Mouse (Mus musculus) myocyte (in vitro differentiated cells): ENCODE measurements at regions not wholly inside any gene's neighbourhood (a gene's known extent, or its start where the extent isn't known, plus 50 kb on each side); places are given as distances from the start of the nearest gene placed in this dataset.

Experiments used
- H3K27me3 ChIP-seq: one replicate; pipeline ENCODE4 v1.6.1; 2011; ENCODE audit not compliant: control insufficient read depth, insufficient read depth, insufficient read length
- H3K36me3 ChIP-seq: one replicate; pipeline ENCODE4 v1.6.1; 2011; ENCODE audit not compliant: control insufficient read depth, insufficient read depth
- H3K4me2 ChIP-seq: one replicate; pipeline ENCODE4 v1.6.1; 2011; ENCODE audit warnings: low read depth, control low read depth
- H3K4me3 ChIP-seq: one replicate; pipeline ENCODE4 v1.5.1; 2011; ENCODE audit warnings: mild to moderate bottlenecking, control low read depth, moderate library complexity
- H3K79me2 ChIP-seq: one replicate; pipeline ENCODE4 v1.6.1; 2011; ENCODE audit not compliant: control insufficient read depth, insufficient read depth
- H3ac ChIP-seq: one replicate; pipeline ENCODE4 v1.6.1; 2011; ENCODE audit not compliant: control insufficient read depth, insufficient read length
- CEBPB ChIP-seq: IDR thresholded peaks from 2 replicates; pipeline ENCODE4 v1.6.1; 2011; ENCODE audit warnings: mild to moderate bottlenecking, moderate library complexity; ENCODE audit not compliant: poor library complexity, insufficient read depth, severe bottlenecking
- E2F4 ChIP-seq: IDR thresholded peaks from one replicate; pipeline ENCODE4 v1.6.1; 2011; ENCODE audit warnings: mild to moderate bottlenecking, control low read depth, moderate library complexity; ENCODE audit not compliant: insufficient read depth
- MAX ChIP-seq: IDR thresholded peaks from one replicate; pipeline ENCODE4 v1.6.1; 2011; ENCODE audit warnings: low read depth, mild to moderate bottlenecking, control low read depth
- MYOD1 ChIP-seq, 3 experiments: IDR thresholded peaks; one replicate each; pipeline ENCODE4 v1.6.1; 2011; ENCODE audit warnings: control low read depth in 2 of 3, low read depth in 2 of 3, mild to moderate bottlenecking in 2 of 3, moderate library complexity in 1 of 3; ENCODE audit not compliant: insufficient read length in 2 of 3, control insufficient read depth in 1 of 3
- MYOG ChIP-seq, 3 experiments: IDR thresholded peaks; one replicate each; pipeline ENCODE4 v1.6.1; 2011; ENCODE audit warnings: control low read depth in 2 of 3, low read depth in 2 of 3, mild to moderate bottlenecking in 2 of 3; ENCODE audit not compliant: insufficient read length in 2 of 3, control insufficient read depth in 1 of 3, insufficient read depth in 1 of 3
- POLR2A ChIP-seq: IDR thresholded peaks from one replicate; pipeline ENCODE4 v1.6.1; 2011; ENCODE audit warnings: low read depth, mild to moderate bottlenecking, control low read depth, moderate library complexity; ENCODE audit not compliant: insufficient read length
- POLR2AphosphoS2 ChIP-seq: IDR thresholded peaks from one replicate; pipeline ENCODE4 v1.6.1; 2011; ENCODE audit warnings: low read depth, control low read depth; ENCODE audit not compliant: insufficient read length
- REST ChIP-seq: IDR thresholded peaks from one replicate; pipeline ENCODE4 v1.6.1; 2011; ENCODE audit warnings: mild to moderate bottlenecking, control low read depth, moderate library complexity; ENCODE audit not compliant: insufficient read depth, insufficient read length
- SRF ChIP-seq: IDR thresholded peaks from one replicate; pipeline ENCODE4 v1.6.1; 2011; ENCODE audit warnings: low read depth; ENCODE audit not compliant: control insufficient read depth, insufficient read length
- TCF12 ChIP-seq: IDR thresholded peaks from one replicate; pipeline ENCODE4 v1.6.1; 2011; ENCODE audit warnings: mild to moderate bottlenecking, control low read depth; ENCODE audit not compliant: poor library complexity, insufficient read depth, severe bottlenecking
- TCF3 ChIP-seq: IDR thresholded peaks from one replicate; pipeline ENCODE4 v1.6.1; 2011; ENCODE audit warnings: low read depth, control low read depth; ENCODE audit not compliant: insufficient read length
- USF1 ChIP-seq: IDR thresholded peaks from one replicate; pipeline ENCODE4 v1.6.1; 2011; ENCODE audit warnings: low read depth, mild to moderate bottlenecking, control low read depth, moderate library complexity

DNA sequence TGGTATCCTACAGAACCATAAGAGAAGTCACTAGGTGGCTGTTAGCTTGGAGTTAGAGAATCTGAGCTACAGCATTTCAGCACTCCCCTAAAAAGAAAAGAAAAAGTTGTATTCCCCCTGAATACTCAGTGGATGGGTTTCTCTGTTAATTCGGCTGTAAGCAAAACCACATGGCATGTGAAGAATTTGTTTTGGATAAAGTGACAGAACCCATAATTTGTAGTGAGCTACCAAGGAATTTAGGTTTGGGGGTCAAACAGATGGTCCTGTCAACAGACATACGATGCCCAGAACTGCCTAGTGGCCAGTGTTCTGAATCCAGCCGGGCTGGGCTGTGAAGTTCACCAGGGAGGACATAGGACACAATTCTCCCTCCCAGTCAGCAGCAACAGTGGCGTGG, 358.0 kb upstream of the Kazn start:
- no peak for TF ChIP-seq SRF
- TF ChIP-seq MYOD1 (IDR thresholded peaks at IDR 0.05; ENCODE audit: control insufficient read depth in 1 of 3, insufficient read length in 2 of 3, low read depth in 2 of 3): no peak
- TF ChIP-seq MYOG (IDR thresholded peaks at IDR 0.05; ENCODE audit: control insufficient read depth in 1 of 3, insufficient read depth in 1 of 3, insufficient read length in 2 of 3, low read depth in 2 of 3): no peak
- TF ChIP-seq TCF3: no peak
- TF ChIP-seq MAX: no peak
- TF ChIP-seq REST: no peak
- no peak for TF ChIP-seq POLR2A
- no peak for TF ChIP-seq CEBPB
- no peak for TF ChIP-seq USF1
- TF ChIP-seq E2F4: no peak
- no peak overlapping the region for H3K4me3 ChIP-seq
- H3K79me2 ChIP-seq: no peaks in the 10 kb centered on the region
- H3K4me2 ChIP-seq: no peak overlapping the region
- H3ac ChIP-seq: no peak overlapping the region
- no peaks in the 10 kb centered on the region for H3K27me3 ChIP-seq
- no peaks in the 10 kb centered on the region for H3K36me3 ChIP-seq

DNA sequence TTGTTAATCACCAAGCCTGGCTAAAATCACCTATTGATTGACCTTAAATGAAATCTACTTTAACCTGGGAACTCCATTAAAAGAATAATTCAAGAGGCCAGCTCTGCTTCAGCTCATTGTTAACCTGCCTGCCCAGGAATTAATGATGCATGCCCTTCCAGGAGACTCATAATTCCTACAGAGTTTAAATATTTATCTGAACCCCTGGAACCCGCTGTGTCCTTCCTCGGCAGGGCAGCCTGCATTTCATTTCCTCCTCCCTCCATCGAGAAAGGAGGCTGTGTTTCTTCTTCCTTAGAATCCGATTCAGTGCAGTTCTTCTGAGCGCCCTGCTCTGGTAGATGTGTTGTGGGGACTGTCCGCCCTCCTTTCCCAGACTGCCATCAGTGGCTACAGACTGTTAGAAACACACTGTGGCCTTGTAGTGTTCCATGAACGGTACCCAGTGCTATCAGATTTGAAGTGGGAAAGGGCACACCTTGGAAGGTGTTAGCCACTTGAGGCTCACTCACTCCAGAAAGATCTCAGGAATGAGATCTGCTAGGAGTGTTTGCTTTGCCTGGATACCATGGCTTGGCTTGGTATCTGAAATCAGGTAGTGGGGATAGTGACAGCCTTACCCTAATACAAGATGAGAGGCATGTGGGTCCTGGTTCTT, 350.0 kb upstream of the Kazn start:
- Histone ChIP-seq H3K27me3 (no peaks in the 10 kb centered on the region), H3ac (no peak overlapping the region), H3K79me2 (no peaks in the 10 kb centered on the region), H3K4me2 (no peak overlapping the region), H3K4me3 (no peak overlapping the region), H3K36me3 (no peaks in the 10 kb centered on the region)
- TF ChIP-seq TCF3 (no peak), REST (no peak), CEBPB (no peak), USF1 (no peak), SRF (no peak), TCF12 (no peak), E2F4 (no peak), MAX (no peak), POLR2AphosphoS2 (no peak), MYOG (IDR thresholded peaks at IDR 0.05; ENCODE audit: control insufficient read depth in 1 of 3, insufficient read depth in 1 of 3, insufficient read length in 2 of 3, low read depth in 2 of 3) (no peak)

DNA sequence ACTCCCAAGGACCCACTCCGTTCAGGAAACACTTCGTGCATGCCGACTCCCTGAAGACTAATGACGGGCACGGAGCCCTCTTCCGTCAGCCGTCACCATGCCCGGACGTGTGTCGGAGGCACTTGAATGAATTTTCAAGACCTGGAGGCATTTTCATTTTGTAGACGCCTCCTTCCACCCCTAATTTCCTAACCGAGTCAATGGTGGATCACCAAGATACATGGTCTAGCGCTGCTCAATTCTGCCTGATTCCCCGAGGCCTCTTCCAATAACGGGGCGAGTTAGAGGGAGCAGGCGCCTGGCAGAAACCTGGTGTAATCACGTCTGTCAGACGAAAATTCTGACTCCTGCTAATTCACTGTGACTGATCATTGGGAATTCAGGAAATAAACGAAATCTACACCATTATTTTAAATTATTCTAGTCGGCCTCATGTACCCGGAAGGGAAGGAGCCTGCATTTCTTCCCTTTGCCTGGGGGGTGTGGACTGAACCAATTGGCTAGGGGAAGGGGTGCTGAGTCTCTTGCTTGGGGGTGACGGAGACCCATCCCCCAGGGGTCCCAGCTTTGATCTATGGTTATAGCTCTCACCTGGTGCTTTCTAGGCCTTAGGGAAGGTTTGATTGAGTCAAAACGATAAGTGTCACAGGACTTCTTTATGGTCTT, 349.4 kb upstream of the Kazn start:
- Histone ChIP-seq H3K27me3 (no peaks in the 10 kb centered on the region), H3K79me2 (no peaks in the 10 kb centered on the region), H3K36me3 (no peaks in the 10 kb centered on the region), H3K4me3 (no peak overlapping the region), H3K4me2 (no peak overlapping the region), H3ac (no peak overlapping the region)
- TF ChIP-seq TCF12 (no peak), REST (no peak), MAX (no peak), MYOD1 (IDR thresholded peaks at IDR 0.05; ENCODE audit: control insufficient read depth in 1 of 3, insufficient read length in 2 of 3, low read depth in 2 of 3) (no peak), TCF3 (no peak), USF1 (no peak), CEBPB (no peak), E2F4 (no peak), MYOG (IDR thresholded peaks at IDR 0.05; ENCODE audit: control insufficient read depth in 1 of 3, insufficient read depth in 1 of 3, insufficient read length in 2 of 3, low read depth in 2 of 3) (no peak), SRF (no peak), POLR2AphosphoS2 (no peak), POLR2A (no peak)

DNA sequence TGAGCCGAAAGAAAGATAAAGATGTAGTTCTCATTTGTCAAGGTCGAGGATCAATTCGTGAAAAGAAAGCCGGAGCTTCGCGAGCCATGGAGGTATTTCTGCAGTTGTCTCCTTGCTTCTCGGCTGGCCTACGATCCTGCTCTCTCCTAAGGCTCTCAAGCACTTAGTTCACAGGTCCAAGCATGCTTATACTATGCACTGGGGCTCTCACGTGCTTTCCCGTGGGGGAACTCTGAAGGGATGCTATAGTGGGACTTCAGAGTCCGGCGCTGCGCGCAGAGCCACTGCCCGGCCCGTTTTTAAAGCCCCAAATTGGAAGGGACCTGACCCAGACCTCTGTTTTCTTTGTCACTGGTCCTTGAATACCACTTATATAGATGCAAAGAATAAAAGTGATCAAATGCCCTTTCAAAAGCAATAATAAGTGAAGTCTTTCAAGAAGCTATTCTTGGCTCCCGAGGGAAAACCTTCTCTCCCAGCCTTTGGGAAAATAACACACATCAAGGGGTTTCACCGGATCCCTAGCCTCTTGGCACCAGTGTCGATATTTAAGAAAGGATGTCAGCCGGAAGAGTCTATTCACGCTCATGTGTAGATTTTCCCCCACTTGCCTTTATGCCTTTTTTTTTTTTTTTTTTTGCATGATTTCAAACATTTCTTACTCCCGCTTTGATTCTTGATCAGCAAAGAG, 348.3 kb upstream of the Kazn start:
- Histone ChIP-seq H3ac (no peak overlapping the region), H3K36me3 (no peaks in the 10 kb centered on the region), H3K4me3 (no peak overlapping the region), H3K4me2 (no peak overlapping the region), H3K79me2 (no peaks in the 10 kb centered on the region), H3K27me3 (no peaks in the 10 kb centered on the region)
- no peak for TF ChIP-seq TCF3
- TF ChIP-seq MAX: no peak
- TF ChIP-seq REST: no peak
- no peak for TF ChIP-seq USF1
- TF ChIP-seq E2F4: no peak
- TF ChIP-seq POLR2A: no peak
- TF ChIP-seq TCF12: no peak
- TF ChIP-seq MYOD1 (IDR thresholded peaks at IDR 0.05; ENCODE audit: control insufficient read depth in 1 of 3, insufficient read length in 2 of 3, low read depth in 2 of 3): no peak
- TF ChIP-seq MYOG (IDR thresholded peaks at IDR 0.05; ENCODE audit: control insufficient read depth in 1 of 3, insufficient read depth in 1 of 3, insufficient read length in 2 of 3, low read depth in 2 of 3): no peak
- TF ChIP-seq CEBPB: no peak
- TF ChIP-seq SRF: no peak
- TF ChIP-seq POLR2AphosphoS2: no peak
